Mouse (Mus musculus) cerebellum, postnatal 36 days (tissue): ENCODE measurements around the gene Akr1b7.
"Not testable (repeated sequence)": the region's sequence is repeated elsewhere in the genome, so short reads cannot be mapped to it uniquely, and the experiment has no call there.

Source experiments
- DNase-seq, 2 experiments: peaks; one replicate each; pipeline ENCODE4 v3.0.0; 2021 to 2022; ENCODE audit warnings: mixed read lengths in 2 of 2

The Akr1b7 gene

GRCm38 (mm10) chr6:34412023-34412422 lies at the start of gene Akr1b7:
Akr1b7 (plus strand) TSS chr6:34412334.
- no peak for DNase-seq

- no peak for DNase-seq
These were observed 47.7 kb upstream of the Akr1b7 start for GRCm38 (mm10) chr6:34364217-34365136.

GRCm38 (mm10) chr6:34367998-34368397 lies 44.1 kb upstream of the Akr1b7 start:
- DNase-seq, result no peak

GRCm38 (mm10) chr6:34370081-34370480 lies 42.1 kb upstream of the Akr1b7 start:
- no peak for DNase-seq

- DNase-seq, result peak; percentile 72 to 86
These were observed 40.3 kb upstream of the Akr1b7 start for GRCm38 (mm10) chr6:34371700-34372351.

- no peak for DNase-seq
These were observed 38.3 kb upstream of the Akr1b7 start for GRCm38 (mm10) chr6:34373841-34374240.

- DNase-seq, result not testable (repeated sequence)
These were observed 36.2 kb upstream of the Akr1b7 start for GRCm38 (mm10) chr6:34375888-34376287.

- DNase-seq, result no peak
These were observed 28.7 kb upstream of the Akr1b7 start for GRCm38 (mm10) chr6:34383401-34383800.

- peak; percentile 64 to 65 for DNase-seq
These were observed 27.9 kb upstream of the Akr1b7 start, which contains the start of gene Akr1b10 for GRCm38 (mm10) chr6:34384110-34384661. Akr1b10 (plus strand) TSS chr6:34384218.

GRCm38 (mm10) chr6:34384701-34385370 lies 27.3 kb upstream of the Akr1b7 start:
- DNase-seq, result peak; percentile 11 to 21

- no peak for DNase-seq
These were observed 23.5 kb upstream of the Akr1b7 start for GRCm38 (mm10) chr6:34388420-34389156.

GRCm38 (mm10) chr6:34395897-34396296 lies 16.2 kb upstream of the Akr1b7 start:
- DNase-seq, result no peak

GRCm38 (mm10) chr6:34398431-34398830 lies 13.7 kb upstream of the Akr1b7 start:
- no peak for DNase-seq

GRCm38 (mm10) chr6:34399606-34400220 lies 12.4 kb upstream of the Akr1b7 start:
- DNase-seq, result no peak

- DNase-seq, result no peak
These were observed 11.4 kb upstream of the Akr1b7 start for GRCm38 (mm10) chr6:34400696-34401095.

GRCm38 (mm10) chr6:34406746-34407145 lies 5.4 kb upstream of the Akr1b7 start:
- DNase-seq, result no peak

- DNase-seq, result no peak
These were observed 4.7 kb upstream of the Akr1b7 start for GRCm38 (mm10) chr6:34407403-34407802.

GRCm38 (mm10) chr6:34412688-34413087 lies 554 bp downstream of the Akr1b7 start:
- DNase-seq, result no peak

GRCm38 (mm10) chr6:34413386-34413785 lies 1.3 kb downstream of the Akr1b7 start:
- DNase-seq, result not testable (repeated sequence)

GRCm38 (mm10) chr6:34416521-34416920 lies 4.4 kb downstream of the Akr1b7 start:
- no peak for DNase-seq

- DNase-seq, result no peak
These were observed 6.9 kb downstream of the Akr1b7 start for GRCm38 (mm10) chr6:34419071-34419470.

GRCm38 (mm10) chr6:34439006-34439405 lies 26.9 kb downstream of the Akr1b7 start:
- no peak for DNase-seq
